Mouse (Mus musculus) limb, embryonic 11.5 days (tissue): ENCODE measurements around the gene Prl8a6. TPM values are rescaled to one million over a fixed set of nuclear protein-coding genes. Genes with fewer than 3 reads are reported as not detected.

Experiments
- ATAC-seq: fragments of 200-750 bp; cut with Nextera tagmentation; 2 replicates; pipeline ENCODE4 v1.8.0; 2017; ENCODE audit warnings: low read depth; ENCODE audit not compliant: insufficient number of reproducible peaks, low FRiP score, low TSS enrichment
- DNase-seq: peaks from one replicate; pipeline ENCODE4 v3.0.0-alpha.2; 2015; ENCODE audit warnings: low spot score
- H3K27ac ChIP-seq: fragments of 300-500 bp; sonication (generic); replicated peaks from 2 replicates; pipeline ENCODE4 v1.5.1; 2014; ENCODE audit warnings: low read depth, mild to moderate bottlenecking, low read length
- H3K27me3 ChIP-seq: fragments of 300-500 bp; sonication (generic); 2 replicates; pipeline ENCODE4 v1.6.1; 2014; ENCODE audit warnings: mild to moderate bottlenecking, low read length, mixed read lengths; ENCODE audit not compliant: control insufficient read depth, insufficient read depth
- H3K36me3 ChIP-seq: fragments of 300-500 bp; sonication (generic); 2 replicates; pipeline ENCODE4 v1.6.1; 2014; ENCODE audit warnings: mild to moderate bottlenecking, low read length, moderate library complexity, mixed read lengths; ENCODE audit not compliant: control insufficient read depth, insufficient read depth
- H3K4me1 ChIP-seq: fragments of 300-500 bp; sonication (generic); 2 replicates; pipeline ENCODE4 v1.6.1; 2014; ENCODE audit warnings: low read length, mixed read lengths; ENCODE audit not compliant: control insufficient read depth, insufficient read depth
- H3K4me2 ChIP-seq: fragments of 300-500 bp; sonication (generic); 2 replicates; pipeline ENCODE4 v1.6.1; 2014; ENCODE audit warnings: low read depth, mild to moderate bottlenecking, moderate library complexity; ENCODE audit not compliant: severe bottlenecking
- H3K4me3 ChIP-seq: fragments of 300-500 bp; sonication (generic); 2 replicates; pipeline ENCODE4 v1.5.1; 2014; ENCODE audit warnings: low read depth, low read length
- H3K9ac ChIP-seq: fragments of 300-500 bp; sonication (generic); 2 replicates; pipeline ENCODE4 v1.6.1; 2014; ENCODE audit warnings: mild to moderate bottlenecking, low read length
- H3K9me3 ChIP-seq: fragments of 300-500 bp; sonication (generic); 2 replicates; pipeline ENCODE4 v1.6.1; 2016; ENCODE audit warnings: low read length; ENCODE audit not compliant: control insufficient read depth
- WGBS: fragments of 180-500 bp; shearing (Covaris S2); extraction: QIAGEN DNeasy Blood & Tissue Kit; methylation state at CpG from one replicate; pipeline ENCODE4 v1.1.7; 2014; 5-methylcytosine and 5-hydroxymethylcytosine counted together
- polyA plus RNA-seq: library from polyadenylated mRNA; unstranded; fragments of >200 nt; fragmentation: Nextera tagmentation; extraction: Ambion mirVana; gene quantifications from 2 replicates; pipeline ENCODE4 v1.2.1, GENCODE M21; 2014

The Prl8a6 gene
- polyA plus RNA-seq = not detected in 2 replicates

GRCm38 (mm10) chr13:27438588-27438987 is at the start of gene Prl8a6:
Gene Prl8a6 (minus strand): TSS chr13:27438688.
- Histone ChIP-seq H3K27ac (no peak within 1 kb of the TSS), H3K9me3 (no peaks in the 10 kb centered on the region), H3K9ac (no peak within 1 kb of the TSS), H3K4me1 (no peaks in the 10 kb centered on the region), H3K36me3 (no peaks in the 10 kb centered on the region), H3K27me3 (no peaks in the 10 kb centered on the region), H3K4me3 (no peak within 1 kb of the TSS), H3K4me2 (no peak within 1 kb of the TSS)
- DNase-seq = no peak
- ATAC-seq = no peak
- 80% methylated on average over 3 of the region's 3 CpGs for WGBS

DNA sequence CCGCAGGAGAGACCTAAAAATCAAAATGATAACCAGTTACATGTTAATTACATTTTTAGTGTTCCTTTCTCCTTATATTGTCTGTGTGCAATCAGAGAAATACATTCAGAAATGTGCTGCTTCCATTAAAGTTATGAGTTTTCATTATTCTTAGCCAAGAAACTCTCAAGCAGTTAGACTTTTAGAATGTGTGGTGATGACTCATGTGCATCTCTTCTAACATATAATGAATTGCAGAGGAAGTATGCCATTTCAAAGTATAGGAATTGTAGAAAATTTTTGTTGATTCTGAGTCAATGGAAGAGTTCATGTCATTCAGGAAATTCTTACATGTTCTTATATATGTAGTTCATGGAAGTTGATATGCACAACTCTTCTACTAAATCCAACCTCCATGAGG is 5.3 kb downstream of the Prl8a6 start:
- Histone ChIP-seq H3K27me3 (no peaks in the 10 kb centered on the region), H3K9me3 (no peaks in the 10 kb centered on the region), H3K27ac (no peak overlapping the region), H3K4me2 (no peak overlapping the region), H3K9ac (no peak overlapping the region), H3K4me1 (no peaks in the 10 kb centered on the region), H3K4me3 (no peak overlapping the region), H3K36me3 (no peaks in the 10 kb centered on the region)
- ATAC-seq (no peak), DNase-seq (no peak)
- 91% methylated on average over 1 of the region's 1 CpGs for WGBS

GRCm38 (mm10) chr13:27413640-27414039 is 24.8 kb downstream of the Prl8a6 start:
- ATAC-seq = no peak
- no peaks in the 10 kb centered on the region for H3K27me3 ChIP-seq
- no peak for DNase-seq
- no peak overlapping the region for H3K27ac ChIP-seq
- H3K4me2 ChIP-seq = no peak overlapping the region
- H3K36me3 ChIP-seq = no peaks in the 10 kb centered on the region
- no peak overlapping the region for H3K9ac ChIP-seq
- no peaks in the 10 kb centered on the region for H3K4me1 ChIP-seq
- H3K4me3 ChIP-seq = no peak overlapping the region
- H3K9me3 ChIP-seq = no peaks in the 10 kb centered on the region

DNA sequence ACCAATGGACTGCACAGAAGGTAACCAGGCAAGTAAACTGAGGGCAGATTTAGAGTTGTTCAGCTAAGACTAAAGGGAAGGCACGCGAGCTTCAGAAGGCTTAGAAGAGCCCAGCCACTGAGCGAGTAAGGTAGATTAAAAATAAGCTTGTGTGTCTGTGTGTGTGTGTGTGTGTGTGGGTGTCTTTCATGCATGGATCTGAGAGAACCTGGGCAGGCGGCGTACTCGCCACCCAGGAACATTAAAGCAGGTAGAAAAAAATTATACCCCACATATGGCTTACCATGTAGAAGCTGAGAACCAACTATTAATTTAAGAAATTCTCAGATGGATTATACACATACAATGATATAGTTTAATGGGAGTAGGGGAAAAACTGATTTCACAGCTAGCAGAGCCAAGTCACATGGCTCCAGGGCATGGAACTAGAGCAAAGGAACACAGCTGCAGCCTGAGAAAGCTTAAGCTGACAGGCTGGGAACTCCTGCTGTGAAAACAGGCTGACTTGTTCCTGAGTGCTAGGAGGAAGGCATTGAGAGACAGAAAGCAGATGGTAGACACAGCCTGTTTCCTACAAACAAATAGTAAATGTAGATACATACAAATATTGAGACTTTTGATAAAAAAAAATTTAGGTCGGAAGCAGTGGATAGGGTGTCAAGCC is 39.3 kb downstream of the Prl8a6 start:
- WGBS = 86% methylated on average over 7 of the region's 7 CpGs
- Histone ChIP-seq H3K9ac (no peak overlapping the region), H3K4me1 (no peaks in the 10 kb centered on the region), H3K27me3 (no peaks in the 10 kb centered on the region), H3K4me2 (no peak overlapping the region), H3K4me3 (no peak overlapping the region), H3K27ac (no peak overlapping the region), H3K36me3 (no peaks in the 10 kb centered on the region), H3K9me3 (no peaks in the 10 kb centered on the region)
- ATAC-seq = no peak
- DNase-seq = peak; percentile 33

DNA sequence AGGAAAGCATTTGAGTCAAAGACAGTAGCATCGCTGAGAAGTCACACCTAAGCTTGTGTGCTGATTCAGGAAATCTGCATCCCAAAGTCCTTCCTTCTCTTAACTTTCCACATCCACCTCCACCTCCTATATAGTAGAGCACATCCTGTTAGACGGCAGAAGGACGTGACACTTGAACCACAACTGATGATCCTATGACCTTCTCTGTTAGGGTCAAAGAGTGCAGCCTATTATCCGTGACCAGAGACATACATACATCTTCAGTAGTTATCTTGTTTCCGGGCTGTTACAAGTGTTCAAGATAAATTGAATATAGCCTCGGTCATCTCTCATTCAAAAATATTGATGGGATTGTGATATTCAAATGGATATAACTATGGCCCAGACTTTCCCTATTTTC is 47.7 kb downstream of the Prl8a6 start, which contains the start of gene Prl2b1:
Prl2b1 (minus strand) TSS at position 101 of the 400 bp plus-strand sequence.
- Histone ChIP-seq H3K4me1 (no peaks in the 10 kb centered on the region), H3K4me3 (no peak within 1 kb of the TSS), H3K9ac (no peak within 1 kb of the TSS), H3K9me3 (no peaks in the 10 kb centered on the region), H3K36me3 (no peaks in the 10 kb centered on the region), H3K27me3 (no peaks in the 10 kb centered on the region), H3K4me2 (no peak within 1 kb of the TSS), H3K27ac (no peak within 1 kb of the TSS)
- ATAC-seq (no peak), DNase-seq (no peak)
- 82% methylated on average over 6 of the region's 6 CpGs for WGBS

Other genes starting within 250 kb of the Prl8a6 start
- gene Prl3c1, start 242.0 kb downstream of the Prl8a6 start, polyA plus RNA-seq = not detected in 2 replicates
- gene Prl3b1, start 196.8 kb downstream of the Prl8a6 start, polyA plus RNA-seq = 0.31 TPM in 1 of 2 replicates, not detected in the other
- gene Prl3a1, start 179.3 kb downstream of the Prl8a6 start, polyA plus RNA-seq = not detected in 2 replicates
- gene Prl6a1, start 126.1 kb downstream of the Prl8a6 start, polyA plus RNA-seq = not detected in 2 replicates
- gene Prl8a2, start 93.0 kb downstream of the Prl8a6 start, polyA plus RNA-seq = not detected in 2 replicates
- gene Prl2b1, start 47.8 kb downstream of the Prl8a6 start, polyA plus RNA-seq = not detected in 2 replicates
- gene Prl8a8, start 74.5 kb upstream of the Prl8a6 start, polyA plus RNA-seq = not detected in 2 replicates
- not detected in 2 replicates for gene Prl8a9, start 125.9 kb upstream of the Prl8a6 start, polyA plus RNA-seq
- not detected in 2 replicates for gene Prl8a1, start 143.5 kb upstream of the Prl8a6 start, polyA plus RNA-seq
- gene Prl7b1, start 171.9 kb upstream of the Prl8a6 start, polyA plus RNA-seq = not detected in 2 replicates
- gene Prl7a1, start 203.8 kb upstream of the Prl8a6 start, polyA plus RNA-seq = not detected in 2 replicates
- not detected in 2 replicates for gene Prl7a2, start 229.3 kb upstream of the Prl8a6 start, polyA plus RNA-seq